Mouse (Mus musculus) limb, embryonic 13.5 days (tissue): ENCODE data around the gene Stx3. TPM values are rescaled to one million over a fixed set of nuclear protein-coding genes. Genes with fewer than 3 reads are reported as not detected.

Source experiments
- ATAC-seq: fragments of 200-750 bp; cut with Nextera tagmentation; 2 replicates; pipeline ENCODE4 v1.8.0; 2017; ENCODE audit warnings: low read depth, moderate number of reproducible peaks, moderate TSS enrichment; ENCODE audit not compliant: low FRiP score
- H3K27ac ChIP-seq: fragments of 300-500 bp; sonication (generic); 2 replicates; pipeline ENCODE4 v1.5.1; 2015; ENCODE audit warnings: inconsistent platforms, mild to moderate bottlenecking, moderate library complexity
- H3K27me3 ChIP-seq: fragments of 300-500 bp; sonication (generic); 2 replicates; pipeline ENCODE4 v1.6.1; 2015; ENCODE audit warnings: mild to moderate bottlenecking, inconsistent platforms
- H3K36me3 ChIP-seq: fragments of 300-500 bp; sonication (generic); 2 replicates; pipeline ENCODE4 v1.6.1; 2015; ENCODE audit warnings: inconsistent platforms, mild to moderate bottlenecking, moderate library complexity
- H3K4me1 ChIP-seq: fragments of 300-500 bp; sonication (generic); 2 replicates; pipeline ENCODE4 v1.6.1; 2015; ENCODE audit warnings: inconsistent platforms
- H3K4me2 ChIP-seq: fragments of 300-500 bp; sonication (generic); replicated peaks from 2 replicates; pipeline ENCODE4 v1.6.1; 2015; ENCODE audit warnings: inconsistent platforms, mild to moderate bottlenecking, moderate library complexity
- H3K4me3 ChIP-seq: fragments of 300-500 bp; sonication (generic); 2 replicates; pipeline ENCODE4 v1.5.1; 2015; ENCODE audit warnings: moderate library complexity, mild to moderate bottlenecking, inconsistent platforms
- H3K9ac ChIP-seq: fragments of 300-500 bp; sonication (generic); 2 replicates; pipeline ENCODE4 v1.6.1; 2015; ENCODE audit warnings: mild to moderate bottlenecking, inconsistent platforms
- H3K9me3 ChIP-seq: fragments of 300-500 bp; sonication (generic); 2 replicates; pipeline ENCODE4 v1.6.1; 2016; ENCODE audit warnings: inconsistent platforms
- WGBS: fragments of 180-500 bp; shearing (Covaris S2); methylation state at CpG from one replicate; pipeline ENCODE4 v1.1.7; 2015; 5-methylcytosine and 5-hydroxymethylcytosine counted together
- polyA plus RNA-seq: library from polyadenylated mRNA; unstranded; fragments of >200 nt; fragmentation: Nextera tagmentation; extraction: Ambion mirVana; gene quantifications from 2 replicates; pipeline ENCODE4 v1.2.1, GENCODE M21; 2015

Stx3 gene
- polyA plus RNA-seq, 1 experiment from 2014 or later, result 5.4 TPM

GRCm38 (mm10) chr19:11800531-11801315, 18.5 kb downstream of the Stx3 start:
- Histone ChIP-seq H3K27me3 (no peaks in the 10 kb centered on the region), H3K27ac (no peak overlapping the region), H3K9me3 (no peaks in the 10 kb centered on the region), H3K4me3 (no peak overlapping the region), H3K36me3 (no peaks in the 10 kb centered on the region), H3K4me2 (no peak overlapping the region), H3K4me1 (no peaks in the 10 kb centered on the region), H3K9ac (no peak overlapping the region)
- 82% methylated on average over 8 of the region's 8 CpGs for WGBS
- no peak for ATAC-seq

GRCm38 (mm10) chr19:11794447-11794846, 24.8 kb downstream of the Stx3 start:
- H3K4me2 ChIP-seq, result no peak overlapping the region
- no peak for ATAC-seq
- H3K9me3 ChIP-seq, result no peaks in the 10 kb centered on the region
- WGBS, result 87% methylated on average over 6 of the region's 6 CpGs
- no peaks in the 10 kb centered on the region for H3K36me3 ChIP-seq
- H3K9ac ChIP-seq, result no peak overlapping the region
- no peaks in the 10 kb centered on the region for H3K27me3 ChIP-seq
- no peak overlapping the region for H3K4me3 ChIP-seq
- H3K4me1 ChIP-seq, result no peaks in the 10 kb centered on the region
- H3K27ac ChIP-seq, result no peak overlapping the region

- H3K27me3 ChIP-seq, result no peaks in the 10 kb centered on the region
- H3K4me1 ChIP-seq, result no peaks in the 10 kb centered on the region
- no peak for ATAC-seq
- H3K4me2 ChIP-seq, result no peak overlapping the region
- H3K9me3 ChIP-seq, result no peaks in the 10 kb centered on the region
- H3K27ac ChIP-seq, result no peak overlapping the region
- no peak overlapping the region for H3K4me3 ChIP-seq
- no peak overlapping the region for H3K9ac ChIP-seq
- 70% methylated on average over 2 of the region's 2 CpGs for WGBS
- H3K36me3 ChIP-seq, result no peaks in the 10 kb centered on the region
Observed at GRCm38 (mm10) chr19:11793741-11794359, 25.4 kb downstream of the Stx3 start.

GRCm38 (mm10) chr19:11791825-11792224, 27.4 kb downstream of the Stx3 start:
- Histone ChIP-seq H3K4me1 (no peaks in the 10 kb centered on the region), H3K9me3 (no peaks in the 10 kb centered on the region), H3K36me3 (no peaks in the 10 kb centered on the region), H3K27me3 (no peaks in the 10 kb centered on the region), H3K4me2 (no peak overlapping the region), H3K4me3 (no peak overlapping the region), H3K27ac (no peak overlapping the region), H3K9ac (no peak overlapping the region)
- 75% methylated on average over 5 of the region's 5 CpGs for WGBS
- ATAC-seq, result no peak

- Histone ChIP-seq H3K9ac (no peak overlapping the region), H3K4me2 (no peak overlapping the region), H3K4me3 (no peak overlapping the region), H3K9me3 (no peaks in the 10 kb centered on the region), H3K27ac (no peak overlapping the region), H3K27me3 (no peaks in the 10 kb centered on the region), H3K4me1 (no peaks in the 10 kb centered on the region), H3K36me3 (no peaks in the 10 kb centered on the region)
- 79% methylated on average over 6 of the region's 6 CpGs for WGBS
- no peak for ATAC-seq
Observed at GRCm38 (mm10) chr19:11788876-11789275, 30.3 kb downstream of the Stx3 start.

- Histone ChIP-seq H3K36me3 (no peaks in the 10 kb centered on the region), H3K4me2 (no peak overlapping the region), H3K4me3 (no peak overlapping the region), H3K27me3 (no peaks in the 10 kb centered on the region), H3K9ac (no peak overlapping the region), H3K27ac (no peak overlapping the region), H3K4me1 (no peaks in the 10 kb centered on the region), H3K9me3 (no peaks in the 10 kb centered on the region)
- 85% methylated on average over 6 of the region's 6 CpGs for WGBS
- ATAC-seq, result no peak
Observed at GRCm38 (mm10) chr19:11787826-11788225, 31.4 kb downstream of the Stx3 start.

GRCm38 (mm10) chr19:11785409-11786154, 33.6 kb downstream of the Stx3 start:
- Histone ChIP-seq H3K4me2 (no peak overlapping the region), H3K27ac (no peak overlapping the region), H3K9ac (no peak overlapping the region), H3K4me1 (no peaks in the 10 kb centered on the region), H3K4me3 (no peak overlapping the region), H3K36me3 (no peaks in the 10 kb centered on the region), H3K9me3 (no peaks in the 10 kb centered on the region), H3K27me3 (no peaks in the 10 kb centered on the region)
- ATAC-seq, result no peak
- WGBS, result 88% methylated on average over 14 of the region's 14 CpGs

- H3K4me3 ChIP-seq, result no peak overlapping the region
- no peak overlapping the region for H3K27ac ChIP-seq
- no peak overlapping the region for H3K9ac ChIP-seq
- 65% methylated on average over 7 of the region's 7 CpGs for WGBS
- no peaks in the 10 kb centered on the region for H3K27me3 ChIP-seq
- H3K9me3 ChIP-seq, result no peaks in the 10 kb centered on the region
- peaks cover 43% of the 10 kb centered on the region for H3K36me3 ChIP-seq
- no peak for ATAC-seq
- no peaks in the 10 kb centered on the region for H3K4me1 ChIP-seq
- no peak overlapping the region for H3K4me2 ChIP-seq
Observed at GRCm38 (mm10) chr19:11777191-11777865, 41.9 kb downstream of the Stx3 start.

GRCm38 (mm10) chr19:11770205-11770892, 48.9 kb downstream of the Stx3 start, which contains the start of gene Mrpl16:
TSS of gene Mrpl16 (plus strand) at chr19:11770391.
- WGBS, result under 1% methylated on average over 30 of the region's 30 CpGs
- H3K9me3 ChIP-seq, result no peaks in the 10 kb centered on the region
- H3K27me3 ChIP-seq, result no peaks in the 10 kb centered on the region
- H3K27ac ChIP-seq, result peak within 1 kb of the TSS; percentile 49; the same call in 1 of the 2 replicates
- H3K9ac ChIP-seq, result peak within 1 kb of the TSS; percentile 75
- peak; percentile 95 for ATAC-seq
- peak within 1 kb of the TSS; percentile 74 for H3K4me2 ChIP-seq
- H3K36me3 ChIP-seq, result peaks cover 25% of the 10 kb centered on the region
- peaks cover 8% of the 10 kb centered on the region for H3K4me1 ChIP-seq
- peak within 1 kb of the TSS; percentile 65 for H3K4me3 ChIP-seq

GRCm38 (mm10) chr19:11769257-11769920, 49.8 kb downstream of the Stx3 start:
- H3K9ac ChIP-seq, result no peak overlapping the region
- no peak for ATAC-seq
- 91% methylated on average over 5 of the region's 5 CpGs for WGBS
- no peak overlapping the region for H3K27ac ChIP-seq
- no peaks in the 10 kb centered on the region for H3K27me3 ChIP-seq
- H3K4me2 ChIP-seq, result peak overlapping the region; percentile 74
- H3K4me1 ChIP-seq, result peaks cover 8% of the 10 kb centered on the region
- peaks cover 19% of the 10 kb centered on the region for H3K36me3 ChIP-seq
- H3K4me3 ChIP-seq, result peak overlapping the region; percentile 65
- H3K9me3 ChIP-seq, result no peaks in the 10 kb centered on the region

- Histone ChIP-seq H3K36me3 (peaks cover 6% of the 10 kb centered on the region; the same call in 1 of the 2 replicates), H3K4me1 (peaks cover 8% of the 10 kb centered on the region), H3K4me2 (no peak overlapping the region), H3K4me3 (no peak overlapping the region), H3K27ac (no peak overlapping the region), H3K9ac (no peak overlapping the region), H3K27me3 (no peaks in the 10 kb centered on the region), H3K9me3 (no peaks in the 10 kb centered on the region)
- 17% methylated on average over 3 of the region's 3 CpGs for WGBS
- ATAC-seq, result no peak
Observed at GRCm38 (mm10) chr19:11768163-11768562, 51.0 kb downstream of the Stx3 start.
